ENCODE assay signal across 1 mouse cellular context in the genomic region with DNA sequence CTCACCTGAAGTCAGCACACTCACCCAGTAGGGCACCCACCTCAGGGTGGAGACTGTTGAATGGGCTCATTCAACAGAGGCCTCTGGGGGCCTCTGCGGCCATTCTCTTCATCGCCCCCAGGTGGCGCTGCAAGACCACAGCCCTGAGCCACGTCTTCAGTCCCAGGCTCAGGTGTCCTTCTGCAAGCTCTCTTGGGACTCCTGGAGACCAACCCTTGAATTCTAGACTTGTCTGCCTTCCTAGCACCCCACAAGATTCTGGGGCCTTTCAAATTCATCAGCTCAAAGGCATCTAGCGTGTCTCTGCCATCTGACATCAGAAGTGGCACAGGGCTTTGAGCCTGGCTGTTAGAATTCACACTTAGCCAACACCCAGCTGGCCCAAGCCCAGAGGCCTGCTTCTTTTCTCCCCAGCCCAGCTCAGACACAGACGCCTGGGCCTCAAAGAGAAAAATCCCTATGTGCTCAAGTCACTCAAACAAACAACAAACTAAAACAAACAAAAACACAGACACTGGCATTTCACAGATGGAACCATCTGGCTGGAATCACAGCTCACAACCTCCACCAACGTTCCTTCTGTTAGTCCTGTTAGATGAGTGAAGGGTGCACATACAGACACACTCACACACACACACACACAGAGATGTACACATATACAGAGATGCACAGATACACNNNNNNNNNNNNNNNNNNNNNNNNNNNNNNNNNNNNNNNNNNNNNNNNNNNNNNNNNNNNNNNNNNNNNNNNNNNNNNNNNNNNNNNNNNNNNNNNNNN.
TF ChIP-seq lines count a peak whose summit lies in the region.

No protein-coding gene starts in this region.

TF ChIP-seq in CH12.LX, 34 proteins besides CTCF, POLR2A, EP300 and RAD21 (continued from another document):
- TF ChIP-seq TCF12 (IDR thresholded peaks at IDR 0.05; ENCODE audit: low read depth, low read length) (peak; percentile 27; the same call in 1 of the 2 replicates), E2F4 (IDR thresholded peaks at IDR 0.05; ENCODE audit: insufficient replicate concordance, low read depth, low read length) (no peak), PAX5 (IDR thresholded peaks at IDR 0.05; ENCODE audit: low read length) (no peak), MEF2A (IDR thresholded peaks at IDR 0.05; ENCODE audit: borderline replicate concordance, low read depth, low read length) (no peak), CHD2 (IDR thresholded peaks at IDR 0.05; ENCODE audit: low read length) (no peak), USF1 (IDR thresholded peaks at IDR 0.05; ENCODE audit: low read depth, low read length) (no peak), ZKSCAN1 (IDR thresholded peaks at IDR 0.05; ENCODE audit: borderline replicate concordance, low read depth, low read length) (no peak), ZMIZ1 (IDR thresholded peaks at IDR 0.05; ENCODE audit: low read depth, low read length) (no peak), ETS1 (conservative IDR thresholded peaks at IDR 0.05; ENCODE audit: low read depth, low read length) (no peak), NELFE (IDR thresholded peaks at IDR 0.05; ENCODE audit: low read depth, low read length) (peak; percentile 55; the same call in 1 of the 2 replicates), MAX (IDR thresholded peaks at IDR 0.05; ENCODE audit: low read length) (no peak), ELF1 (IDR thresholded peaks at IDR 0.05; ENCODE audit: low read depth, low read length) (0 out of 2 replicates have a peak, but pooled peaks have one; percentile 21), RCOR1 (conservative IDR thresholded peaks at IDR 0.05; ENCODE audit: low read depth, low read length) (no peak), IRF4 (IDR thresholded peaks at IDR 0.05; ENCODE audit: low read depth, low read length) (peak; percentile 55), MAFK (IDR thresholded peaks at IDR 0.05; ENCODE audit: insufficient replicate concordance, low read length) (no peak), GABPA (IDR thresholded peaks at IDR 0.05; ENCODE audit: insufficient replicate concordance, low read depth, low read length) (no peak), MXI1 (IDR thresholded peaks at IDR 0.05; ENCODE audit: low read depth, low read length) (no peak)
